Mouse (Mus musculus) heart, embryonic 10.5 days (tissue): ENCODE measurements around the gene Zfp810. TPM values are rescaled to one million over a fixed set of nuclear protein-coding genes. Genes with fewer than 3 reads are reported as not detected.

ENCODE experiments used
- DNase-seq: peaks from one replicate; pipeline ENCODE4 v3.0.0-alpha.2; 2017; ENCODE audit warnings: low spot score
- H3K27ac ChIP-seq: fragments of 300-500 bp; sonication (generic); 2 replicates; pipeline ENCODE4 v1.5.1; 2016; ENCODE audit warnings: mild to moderate bottlenecking
- H3K27me3 ChIP-seq: fragments of 300-500 bp; sonication (generic); 2 replicates; pipeline ENCODE4 v1.6.1; 2016; ENCODE audit warnings: mild to moderate bottlenecking; ENCODE audit not compliant: poor library complexity, insufficient read depth, severe bottlenecking
- H3K36me3 ChIP-seq: fragments of 300-500 bp; sonication (generic); 2 replicates; pipeline ENCODE4 v1.6.1; 2016; ENCODE audit warnings: mild to moderate bottlenecking, moderate library complexity
- H3K4me1 ChIP-seq: fragments of 300-500 bp; sonication (generic); 2 replicates; pipeline ENCODE4 v1.6.1; 2016; ENCODE audit warnings: mild to moderate bottlenecking
- H3K4me3 ChIP-seq: fragments of 300-500 bp; sonication (generic); 2 replicates; pipeline ENCODE4 v1.5.1; 2016; ENCODE audit warnings: mild to moderate bottlenecking, moderate library complexity
- H3K9me3 ChIP-seq: fragments of 300-500 bp; sonication (generic); 2 replicates; pipeline ENCODE4 v1.6.1; 2016; ENCODE audit warnings: mild to moderate bottlenecking, moderate library complexity
- WGBS: fragments of 180-500 bp; shearing (Covaris S2); methylation state at CpG from one replicate; pipeline ENCODE4 v1.1.7; 2016; 5-methylcytosine and 5-hydroxymethylcytosine counted together
- polyA plus RNA-seq: library from polyadenylated mRNA; unstranded; fragments of >200 nt; fragmentation: Nextera tagmentation; extraction: Ambion mirVana; gene quantifications from 2 replicates; pipeline ENCODE4 v1.2.1, GENCODE M21; 2016

The Zfp810 gene
- polyA plus RNA-seq, 1 experiment from 2014 or later: 19.9 TPM

- Histone ChIP-seq H3K27ac (no peak overlapping the region), H3K4me3 (no peak overlapping the region), H3K4me1 (0 out of 2 replicates have a peak, but pooled peaks cover 3% of the 10 kb centered on the region), H3K27me3 (no peaks in the 10 kb centered on the region), H3K36me3 (peaks cover 63% of the 10 kb centered on the region), H3K9me3 (peaks cover 13% of the 10 kb centered on the region; the same call in 1 of the 2 replicates)
- DNase-seq: no peak
- WGBS: 90% methylated on average over 4 of the region's 4 CpGs
These were observed 50.9 kb downstream of the Zfp810 start for GRCm38 (mm10) chr9:22256579-22256978.

- Histone ChIP-seq H3K9me3 (peaks cover 12% of the 10 kb centered on the region), H3K36me3 (peaks cover 96% of the 10 kb centered on the region)
- 90% methylated on average over 2 of the region's 2 CpGs for WGBS
These were observed 63.2 kb downstream of the Zfp810 start for GRCm38 (mm10) chr9:22244242-22244641.

DNA sequence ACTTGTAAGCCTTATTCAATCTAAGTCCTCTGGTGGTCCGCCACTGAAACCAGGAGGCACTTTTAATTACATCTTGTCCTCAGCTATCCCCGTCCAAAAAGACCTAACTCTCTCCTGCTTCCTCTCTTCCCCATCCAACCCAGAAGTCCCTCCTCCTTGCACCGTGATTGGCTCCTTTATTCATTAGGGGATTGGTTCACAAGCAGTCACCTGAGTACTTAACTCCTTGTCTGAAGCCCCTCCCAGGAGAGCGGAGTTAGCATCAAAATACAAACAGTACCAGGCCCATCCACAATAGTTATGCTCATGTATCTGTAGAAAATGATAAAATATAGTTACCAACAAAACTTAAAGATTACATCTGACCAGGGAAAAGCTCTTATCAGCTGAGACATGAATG is 67.4 kb downstream of the Zfp810 start:
- peaks cover 97% of the 10 kb centered on the region for H3K36me3 ChIP-seq
- no peak overlapping the region for H3K4me3 ChIP-seq
- WGBS: 93% methylated on average over 4 of the region's 4 CpGs
- H3K4me1 ChIP-seq: no peaks in the 10 kb centered on the region
- no peaks in the 10 kb centered on the region for H3K27me3 ChIP-seq
- H3K9me3 ChIP-seq: peaks cover 3% of the 10 kb centered on the region; the same call in 1 of the 2 replicates
- no peak overlapping the region for H3K27ac ChIP-seq
- DNase-seq: no peak

More at GRCm38 (mm10) chr9:22244242-22244641, 63.2 kb downstream of the Zfp810 start:
- DNase-seq: no peak
- Histone ChIP-seq H3K4me3 (no peak overlapping the region), H3K27me3 (no peaks in the 10 kb centered on the region), H3K27ac (no peak overlapping the region), H3K4me1 (no peaks in the 10 kb centered on the region)

DNA sequence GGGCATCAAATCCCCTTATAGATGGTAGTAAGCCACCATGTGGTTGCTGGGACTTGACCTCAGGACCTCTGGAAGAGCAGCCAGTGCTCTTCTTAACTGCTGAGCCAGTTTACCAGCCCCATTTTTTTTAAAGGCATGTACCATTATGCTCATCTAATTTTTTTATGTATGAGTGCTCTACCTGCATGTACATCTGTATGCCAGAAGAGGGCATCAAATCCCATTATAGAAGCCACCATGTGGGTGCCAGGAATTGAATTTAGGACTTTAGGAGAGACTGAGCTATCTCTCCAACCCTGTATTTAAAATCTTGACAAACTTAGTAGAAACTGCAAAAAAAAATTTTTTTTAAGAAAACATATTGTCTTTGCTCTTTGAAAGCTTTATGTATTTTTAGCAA is 76.9 kb downstream of the Zfp810 start:
- H3K27me3 ChIP-seq: no peaks in the 10 kb centered on the region
- H3K4me3 ChIP-seq: no peak overlapping the region
- H3K27ac ChIP-seq: no peak overlapping the region
- no peaks in the 10 kb centered on the region for H3K9me3 ChIP-seq
- DNase-seq: no peak
- peaks cover 12% of the 10 kb centered on the region; the same call in 1 of the 2 replicates for H3K4me1 ChIP-seq
- H3K36me3 ChIP-seq: peaks cover 19% of the 10 kb centered on the region

DNA sequence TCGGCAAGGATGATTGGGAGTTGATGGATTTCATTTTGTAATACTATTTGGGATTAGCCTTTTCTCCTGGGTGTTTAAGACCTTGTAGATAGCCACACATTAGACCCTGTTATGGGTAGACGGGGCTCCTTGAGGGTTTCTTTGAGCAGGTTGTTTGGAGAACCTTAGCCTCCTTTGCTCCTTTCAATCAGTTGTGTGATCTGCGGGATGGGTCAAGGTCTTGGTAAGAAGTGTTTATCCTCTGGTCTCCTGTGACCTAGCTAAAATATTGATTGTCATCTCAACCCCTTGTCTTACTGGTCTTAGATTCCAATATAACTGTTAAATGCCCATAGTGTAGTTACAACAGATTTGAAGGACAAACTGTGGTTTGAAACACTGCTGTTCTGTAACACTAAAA is 77.4 kb downstream of the Zfp810 start:
- Histone ChIP-seq H3K36me3 (peaks cover 14% of the 10 kb centered on the region), H3K4me3 (no peak overlapping the region), H3K4me1 (peaks cover 12% of the 10 kb centered on the region; the same call in 1 of the 2 replicates), H3K9me3 (no peaks in the 10 kb centered on the region), H3K27me3 (no peaks in the 10 kb centered on the region), H3K27ac (no peak overlapping the region)
- 87% methylated on average over 3 of the region's 3 CpGs for WGBS
- DNase-seq: no peak

GRCm38 (mm10) chr9:22229386-22230026 is 77.9 kb downstream of the Zfp810 start:
- Histone ChIP-seq H3K36me3 (peaks cover 10% of the 10 kb centered on the region; the same call in 1 of the 2 replicates), H3K4me1 (peaks cover 12% of the 10 kb centered on the region; the same call in 1 of the 2 replicates), H3K9me3 (no peaks in the 10 kb centered on the region), H3K4me3 (no peak overlapping the region), H3K27ac (no peak overlapping the region), H3K27me3 (no peaks in the 10 kb centered on the region)
- WGBS: 82% methylated on average over 7 of the region's 7 CpGs
- no peak for DNase-seq

- Histone ChIP-seq H3K4me3 (peak overlapping the region; percentile 18; the same call in 1 of the 2 replicates), H3K9me3 (no peaks in the 10 kb centered on the region), H3K27me3 (no peaks in the 10 kb centered on the region), H3K27ac (no peak overlapping the region), H3K36me3 (peaks cover 4% of the 10 kb centered on the region; the same call in 1 of the 2 replicates), H3K4me1 (peaks cover 12% of the 10 kb centered on the region; the same call in 1 of the 2 replicates)
- WGBS: 77% methylated on average over 15 of the region's 15 CpGs
- no peak for DNase-seq
These were observed 80.6 kb downstream of the Zfp810 start for GRCm38 (mm10) chr9:22226846-22227245.

Other genes with a start within 250 kb of the Zfp810 start
- gene Gm49318, start 236.4 kb downstream of the Zfp810 start, polyA plus RNA-seq: not detected in 2 replicates
- 9.6 and 10.8 TPM in 2 replicates for gene Zfp653, start 236.3 kb downstream of the Zfp810 start, polyA plus RNA-seq
- 58.4 and 65.6 TPM in 2 replicates for gene Ecsit, start 222.2 kb downstream of the Zfp810 start, polyA plus RNA-seq
- 246 and 375 TPM in 2 replicates for gene Cnn1, start 208.4 kb downstream of the Zfp810 start, polyA plus RNA-seq
- gene Elof1, start 190.5 kb downstream of the Zfp810 start, polyA plus RNA-seq: 149 and 176 TPM in 2 replicates
- 62.3 and 67.2 TPM in 2 replicates for gene Acp5, start 171.9 kb downstream of the Zfp810 start, polyA plus RNA-seq
- 44.7 and 60.3 TPM in 2 replicates for gene Pigyl, start 150.8 kb downstream of the Zfp810 start, polyA plus RNA-seq
- gene Zfp872, start 119.6 kb downstream of the Zfp810 start, polyA plus RNA-seq: 0.11 TPM in 2 replicates
- 17.2 and 19.2 TPM in 2 replicates for gene Zfp809, start 81.9 kb downstream of the Zfp810 start, polyA plus RNA-seq
- 5.1 and 5.4 TPM in 2 replicates for gene Zfp599, start 47.8 kb downstream of the Zfp810 start, polyA plus RNA-seq
- 45.7 and 56.3 TPM in 2 replicates for gene Anln, start 81.5 kb upstream of the Zfp810 start, polyA plus RNA-seq
- gene 9530077C05Rik, start 103.9 kb upstream of the Zfp810 start, polyA plus RNA-seq: 3.3 and 4.6 TPM in 2 replicates
- not detected in 2 replicates for gene Gm17545, start 146.6 kb upstream of the Zfp810 start, polyA plus RNA-seq
- gene Rp9, start 162.1 kb upstream of the Zfp810 start, polyA plus RNA-seq: 37.8 and 52.6 TPM in 2 replicates
- gene Bbs9, start 168.1 kb upstream of the Zfp810 start, polyA plus RNA-seq: 6.7 and 7.2 TPM in 2 replicates